Mouse (Mus musculus) ES-E14 (cell line): Measurements from ENCODE around the gene Grm4.

ENCODE experiments used
- CHD2 ChIP-seq: IDR thresholded peaks from 2 replicates; pipeline ENCODE4 v1.6.1; 2014; ENCODE audit warnings: mild to moderate bottlenecking, low read depth, low read length, inconsistent platforms
- HCFC1 ChIP-seq: IDR thresholded peaks from 2 replicates; pipeline ENCODE4 v1.6.1; 2012; ENCODE audit warnings: low read length, inconsistent platforms, borderline replicate concordance; ENCODE audit not compliant: insufficient read depth
- MAFK ChIP-seq: IDR thresholded peaks from 2 replicates; pipeline ENCODE4 v1.6.1; 2014; ENCODE audit warnings: mild to moderate bottlenecking, low read depth, low read length, inconsistent platforms; ENCODE audit not compliant: insufficient read depth

GRCm38 (mm10) chr17:27556315-27557011 lies 35.3 kb upstream of the Grm4 start, which contains the start of gene Hmga1:
- TF ChIP-seq HCFC1, result 0 out of 2 replicates have a peak, but pooled peaks have one; percentile 45
- no peak for TF ChIP-seq CHD2
- no peak for TF ChIP-seq MAFK
